Mouse (Mus musculus): ENCODE results near the gene Brwd3. TPM values are rescaled to one million over a fixed set of nuclear protein-coding genes. Genes with fewer than 3 reads are reported as not detected.

The Brwd3 gene
- total RNA-seq (2023) = 10 to 100 TPM; 20.0 to 20.4 TPM

GRCm38 (mm10) chrX:108834090-108834774 lies at the start of gene Brwd3:
Gene Brwd3, minus strand, starts transcription at chrX:108834372.

Other genes with a start within 250 kb of the Brwd3 start
- gene Gm379, start 169.5 kb downstream of the Brwd3 start, total RNA-seq (2023) = not detected
- gene Hmgn5, start 179.0 kb upstream of the Brwd3 start, total RNA-seq (2023) = 10 to 100 TPM in 1 of 2 experiments, 1 to 10 TPM in 1; 9.7 to 10.5 TPM

All from neutrophil, adult 59 days (primary cell).